ENCODE assay signal across 16 mouse cellular contexts in genomic region chr10:68001456-68001855, GRCm38 (mm10). TPM values are rescaled to one million over a fixed set of nuclear protein-coding genes. Genes with fewer than 3 reads are reported as not detected.
DNase-seq lines count a peak whose midpoint lies in the region; ATAC-seq and TF ChIP-seq lines count a peak whose summit lies in the region.
"Had no signal": no experiment of that assay in that cellular context is flagged by ENCODE, and none has a peak within 500 bp of the region (broad histone marks: within the 10 kb centered on the region; RNA-seq: fewer than 3 reads in every experiment).

No protein-coding gene starts in this region.

- H3K27ac ChIP-seq in cerebellum, adult 2 months (ENCODE audit: insufficient read depth, low read length), result no peak overlapping the region
- H3K27ac ChIP-seq in liver, postnatal 0 days (ENCODE audit: low read depth), result no peak overlapping the region
- no peak overlapping the region for H3K27ac ChIP-seq in liver, embryonic 12.5 days
- H3K27ac ChIP-seq: embryonic facial prominence, embryonic 12.5 days; heart, embryonic 13.5 days; hindbrain, embryonic 10.5 days; limb, embryonic 10.5 days; midbrain, embryonic 10.5 days had no signal

- TF ChIP-seq EP300 in liver, postnatal 0 days (IDR thresholded peaks at IDR 0.05; ENCODE audit: low read depth), result no peak

- no peak for ATAC-seq in liver, postnatal 0 days
- ATAC-seq in liver, embryonic 12.5 days, result no peak
- ATAC-seq in frontal cortex, adult (ENCODE audit: low TSS enrichment), result no peak

- H3K36me3 ChIP-seq in liver, postnatal 0 days (replicated peaks; ENCODE audit: insufficient read depth, low read length), result no peaks in the 10 kb centered on the region
- no peaks in the 10 kb centered on the region for H3K36me3 ChIP-seq in liver, embryonic 12.5 days
- peaks cover 5% of the 10 kb centered on the region; the same call in 1 of the 2 replicates for H3K36me3 ChIP-seq in E14TG2a.4 (ENCODE audit: insufficient read depth, low read length)
- H3K36me3 ChIP-seq: embryonic facial prominence, embryonic 12.5 days had no signal

- H3K4me2 ChIP-seq in liver, postnatal 0 days (ENCODE audit: low read depth, low read length), result no peak overlapping the region
- H3K4me2 ChIP-seq in liver, embryonic 12.5 days, result no peak overlapping the region
- H3K4me2 ChIP-seq: embryonic facial prominence, embryonic 12.5 days; heart, embryonic 13.5 days had no signal

- TF ChIP-seq POLR2A in cerebellum, adult 2 months (IDR thresholded peaks at IDR 0.05; ENCODE audit: borderline replicate concordance, insufficient read depth, low read length), result no peak
- no peak for TF ChIP-seq POLR2A in brain, embryonic 14.5 days (IDR thresholded peaks at IDR 0.05; ENCODE audit: borderline replicate concordance, extremely low read depth, insufficient read depth, insufficient read length, poor library complexity, severe bottlenecking)

- peak; percentile 26 to 39 for DNase-seq in cerebellum, postnatal 10 days
- DNase-seq in cerebellum, adult 2 months, result no peak
- no peak for DNase-seq in liver, postnatal 0 days
- no peak for DNase-seq in brain, embryonic 14.5 days (ENCODE audit: low read depth)
- no peak for DNase-seq in heart, adult 18-20 months
- DNase-seq: adrenal gland, adult 8-10 months; kidney, adult 11 months; thymus, postnatal 25 days had no signal

- WGBS in cerebellum, adult 2 months, result 94% methylated on average over 6 of the region's 6 CpGs
- WGBS in liver, postnatal 0 days (ENCODE audit: insufficient replicate concordance), result 88% methylated on average over 6 of the region's 6 CpGs
- 78% methylated on average over 6 of the region's 6 CpGs for WGBS in liver, embryonic 12.5 days (ENCODE audit: insufficient replicate concordance)

- H3K4me3 ChIP-seq in cerebellum, adult 2 months (replicated peaks; ENCODE audit: insufficient read depth, low read depth, low read length), result no peak overlapping the region
- H3K4me3 ChIP-seq in liver, postnatal 0 days (ENCODE audit: low read depth, low read length), result no peak overlapping the region
- H3K4me3 ChIP-seq in liver, embryonic 12.5 days, result no peak overlapping the region
- H3K4me3 ChIP-seq in E14TG2a.4 (replicated peaks; ENCODE audit: low read length), result no peak overlapping the region
- H3K4me3 ChIP-seq: embryonic facial prominence, embryonic 12.5 days; heart, embryonic 13.5 days; hindbrain, embryonic 10.5 days; limb, embryonic 10.5 days; midbrain, embryonic 10.5 days had no signal

- TF ChIP-seq CTCF in cerebellum, adult 2 months (IDR thresholded peaks at IDR 0.05; ENCODE audit: borderline replicate concordance, insufficient read depth, low read depth, low read length), result no peak
- TF ChIP-seq CTCF in liver, postnatal 0 days (IDR thresholded peaks at IDR 0.05; ENCODE audit: low read depth), result peak; percentile 41; the same call in 1 of the 2 replicates
- TF ChIP-seq CTCF in E14TG2a.4 (conservative IDR thresholded peaks at IDR 0.05; ENCODE audit: low read length), result peak; percentile 91
- peak; percentile 7; the same call in 1 of the 2 replicates for TF ChIP-seq CTCF in brain, embryonic 14.5 days (IDR thresholded peaks at IDR 0.05; ENCODE audit: borderline replicate concordance, extremely low read depth, insufficient read depth, insufficient read length)

- H3K4me1 ChIP-seq in cerebellum, adult 2 months (ENCODE audit: control insufficient read depth, insufficient read depth, low read length), result no peaks in the 10 kb centered on the region
- no peaks in the 10 kb centered on the region for H3K4me1 ChIP-seq in liver, postnatal 0 days (ENCODE audit: insufficient read depth)
- peaks cover 5% of the 10 kb centered on the region for H3K4me1 ChIP-seq in liver, embryonic 12.5 days
- peaks cover 31% of the 10 kb centered on the region for H3K4me1 ChIP-seq in E14TG2a.4 (replicated peaks; ENCODE audit: low read depth, low read length)
- H3K4me1 ChIP-seq: embryonic facial prominence, embryonic 12.5 days; midbrain, embryonic 10.5 days had no signal

- no peaks in the 10 kb centered on the region for H3K27me3 ChIP-seq in cerebellum, adult 2 months (ENCODE audit: control insufficient read depth, insufficient read depth, low read length)
- no peaks in the 10 kb centered on the region for H3K27me3 ChIP-seq in liver, postnatal 0 days (ENCODE audit: insufficient read depth, low read length)
- no peaks in the 10 kb centered on the region for H3K27me3 ChIP-seq in liver, embryonic 12.5 days (replicated peaks)
- no peaks in the 10 kb centered on the region for H3K27me3 ChIP-seq in E14TG2a.4 (ENCODE audit: insufficient read depth, low read length)
- H3K27me3 ChIP-seq: embryonic facial prominence, embryonic 12.5 days; heart, embryonic 13.5 days had no signal

- H3K9me3 ChIP-seq in liver, postnatal 0 days (ENCODE audit: low read length), result no peaks in the 10 kb centered on the region
- no peaks in the 10 kb centered on the region for H3K9me3 ChIP-seq in liver, embryonic 12.5 days (replicated peaks)
- no peaks in the 10 kb centered on the region for H3K9me3 ChIP-seq in E14TG2a.4 (ENCODE audit: low read length)
- H3K9me3 ChIP-seq: embryonic facial prominence, embryonic 12.5 days; heart, embryonic 13.5 days; hindbrain, embryonic 10.5 days; limb, embryonic 10.5 days; midbrain, embryonic 10.5 days had no signal

- no peak overlapping the region for H3K9ac ChIP-seq in liver, postnatal 0 days (replicated peaks)
- no peak overlapping the region for H3K9ac ChIP-seq in liver, embryonic 12.5 days
- H3K9ac ChIP-seq: embryonic facial prominence, embryonic 12.5 days; heart, embryonic 13.5 days had no signal

RNA-seq across cellular contexts. Expression of gene Rtkn2, which starts 22.1 kb away (rescaled TPM):
- 1.4 and 2.0 TPM in 2 replicates for polyA plus RNA-seq in cerebellum, adult 2 months (2012; rRNA removed)
- polyA plus RNA-seq in liver, postnatal 0 days (2015; fragmentation: Nextera tagmentation; extraction: Ambion mirVana), result 1.4 TPM in 2 replicates
- polyA plus RNA-seq in liver, embryonic 12.5 days (2016; fragmentation: Nextera tagmentation; extraction: Ambion mirVana), result 2.2 and 3.0 TPM in 2 replicates
- 2.7 and 3.1 TPM in 2 replicates for polyA plus RNA-seq in brain, embryonic 14.5 days (2012; rRNA removed)
- total RNA-seq in heart, adult 18-20 months (2021), result under 1 TPM; 0.22 to 0.41 TPM

Comparison
In these comparisons a context has a peak if more than half of its experiments do, and no peak if none do; other contexts are left out.
1. DNase-seq: peak in cerebellum, postnatal 10 days (2 of 2); none in cerebellum, adult 2 months (0 of 2), liver, postnatal 0 days (single experiment), brain, embryonic 14.5 days (single experiment) and heart, adult 18-20 months (0 of 2).